Mouse (Mus musculus) testis, adult 2 months (tissue): ENCODE measurements around the gene 2610318N02Rik.

Experiments used
- CTCF ChIP-seq: fragments of 200-500 bp; IDR thresholded peaks from 2 replicates; pipeline ENCODE4 v1.5.1; 2012; ENCODE audit warnings: low read depth, mild to moderate bottlenecking, inconsistent platforms, low read length, moderate library complexity; ENCODE audit not compliant: control insufficient read depth, insufficient read depth, insufficient replicate concordance
- POLR2A ChIP-seq: fragments of 200-500 bp; IDR thresholded peaks from 2 replicates; pipeline ENCODE4 v1.6.1; 2012; ENCODE audit warnings: low read depth, mild to moderate bottlenecking, inconsistent platforms, low read length, moderate library complexity; ENCODE audit not compliant: control insufficient read depth

- no peak for TF ChIP-seq CTCF
- TF ChIP-seq POLR2A: no peak
Measured at GRCm38 (mm10) chr16:17086241-17086640, 38.7 kb downstream of the 2610318N02Rik start.
